Mouse (Mus musculus) bone marrow, adult 2 months (tissue): ENCODE measurements around the gene Wfikkn2. TPM values are rescaled to one million over a fixed set of nuclear protein-coding genes. Genes with fewer than 3 reads are reported as not detected.

Experiments
- H3K27ac ChIP-seq: fragments of 200-500 bp; 2 replicates; pipeline ENCODE4 v1.5.1; 2012; ENCODE audit warnings: low read depth, mild to moderate bottlenecking, control low read depth, inconsistent platforms, low read length; ENCODE audit not compliant: control insufficient read depth, poor library complexity, insufficient read depth
- H3K4me1 ChIP-seq: fragments of 200-500 bp; 2 replicates; pipeline ENCODE4 v1.6.1; 2011; ENCODE audit warnings: low read length; ENCODE audit not compliant: control insufficient read depth, insufficient read depth
- H3K4me3 ChIP-seq: fragments of 200-500 bp; replicated peaks from 2 replicates; pipeline ENCODE3; 2011; ENCODE audit warnings: mild to moderate bottlenecking, low read depth, low read length, control low read depth; ENCODE audit not compliant: control insufficient read depth
- CTCF ChIP-seq: fragments of 200-500 bp; IDR thresholded peaks from 2 replicates; pipeline ENCODE4 v1.5.1; 2011; ENCODE audit warnings: low read length, control low read depth; ENCODE audit not compliant: control insufficient read depth, insufficient read depth
- POLR2A ChIP-seq: fragments of 200-500 bp; IDR thresholded peaks from 2 replicates; pipeline ENCODE4 v1.6.1; 2011; ENCODE audit warnings: low read depth, mild to moderate bottlenecking, control low read depth, low read length, borderline replicate concordance; ENCODE audit not compliant: control insufficient read depth
- WGBS: fragments of 180-500 bp; shearing (Covaris S2); methylation state at CpG from one replicate; pipeline ENCODE4 v1.1.7; 2018; 5-methylcytosine and 5-hydroxymethylcytosine counted together
- polyA plus RNA-seq: library from polyadenylated mRNA; stranded (reverse); fragments of >200 nt; gene quantifications from 2 replicates; pipeline ENCODE4 v1.2.4, GENCODE M21; 2011; ENCODE audit warnings: low replicate concordance; ENCODE audit not compliant: missing spikeins, insufficient read depth, insufficient read length

Gene Wfikkn2
- polyA plus RNA-seq, 1 experiment = 0.42 TPM

DNA sequence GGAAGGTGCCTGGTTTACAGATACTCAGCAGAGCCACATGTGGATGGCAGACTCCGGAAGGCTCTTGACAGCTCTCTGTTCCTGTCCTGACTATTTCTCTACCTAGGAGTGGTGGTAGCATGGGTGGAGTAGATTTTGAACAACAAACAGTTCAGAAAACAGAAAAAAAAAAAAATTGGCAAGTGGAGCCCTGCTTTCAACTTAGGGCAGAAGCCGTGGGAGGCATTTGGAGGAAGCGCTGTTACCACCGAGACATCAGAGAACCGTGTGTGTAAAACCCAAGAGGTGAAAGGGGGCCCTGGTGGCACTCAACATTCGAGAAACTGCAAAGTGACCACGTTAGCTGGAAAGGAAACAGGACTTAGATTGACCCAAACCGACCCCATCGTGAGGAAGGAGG lies 7.4 kb upstream of the Wfikkn2 start:
- Histone ChIP-seq H3K4me1 (no peaks in the 10 kb centered on the region; the same call in 1 of the 2 replicates), H3K27ac (no peak overlapping the region), H3K4me3 (no peak overlapping the region)
- TF ChIP-seq POLR2A (no peak), CTCF (no peak)
- 30% methylated on average over 9 of the region's 9 CpGs for WGBS

DNA sequence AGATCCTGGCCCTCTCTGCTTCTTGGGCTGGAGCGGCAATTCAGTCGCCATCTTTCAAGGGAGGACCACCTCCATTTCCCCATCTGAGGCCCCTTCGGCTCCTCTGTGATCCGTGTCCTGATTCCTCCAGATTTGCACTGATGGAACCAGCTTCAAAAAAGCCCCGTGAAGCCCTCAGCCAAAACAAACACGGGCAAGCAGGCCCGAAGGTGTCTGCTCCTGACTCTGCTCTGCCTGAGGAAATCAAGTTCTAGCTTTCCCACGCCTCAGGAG lies 920 bp upstream of the Wfikkn2 start:
- H3K4me3 ChIP-seq = no peak overlapping the region
- H3K4me1 ChIP-seq = peaks cover 1% of the 10 kb centered on the region; the same call in 1 of the 2 replicates
- whole genome bisulfite sequencing = 84% methylated on average over 8 of the region's 8 CpGs
- TF ChIP-seq CTCF (no peak), POLR2A (no peak)
- H3K27ac ChIP-seq = no peak overlapping the region

DNA sequence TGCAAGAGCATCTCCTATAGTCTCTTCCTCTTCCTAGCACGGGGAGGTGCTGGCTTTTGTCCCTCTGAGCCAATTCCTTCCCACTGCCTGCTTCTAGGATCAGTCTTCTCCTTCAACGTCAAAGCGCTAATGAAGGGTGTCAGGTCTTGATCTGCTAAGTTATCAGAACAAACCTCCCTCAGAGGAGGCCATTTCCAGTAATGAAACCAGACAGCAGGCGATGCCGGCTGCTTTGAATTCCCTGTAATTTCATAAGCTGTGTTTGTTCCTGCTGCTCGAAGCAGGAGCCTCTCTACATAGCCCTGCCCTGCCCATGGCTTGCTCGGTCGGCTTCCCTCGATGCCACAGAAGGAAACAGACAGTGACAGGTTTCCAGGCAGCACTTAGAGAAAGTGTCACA lies 1.4 kb downstream of the Wfikkn2 start:
- 75% methylated on average over 9 of the region's 9 CpGs for WGBS
- Histone ChIP-seq H3K4me1 (peaks cover 1% of the 10 kb centered on the region; the same call in 1 of the 2 replicates), H3K27ac (no peak overlapping the region), H3K4me3 (no peak overlapping the region)
- no peak for TF ChIP-seq CTCF
- no peak for TF ChIP-seq POLR2A

DNA sequence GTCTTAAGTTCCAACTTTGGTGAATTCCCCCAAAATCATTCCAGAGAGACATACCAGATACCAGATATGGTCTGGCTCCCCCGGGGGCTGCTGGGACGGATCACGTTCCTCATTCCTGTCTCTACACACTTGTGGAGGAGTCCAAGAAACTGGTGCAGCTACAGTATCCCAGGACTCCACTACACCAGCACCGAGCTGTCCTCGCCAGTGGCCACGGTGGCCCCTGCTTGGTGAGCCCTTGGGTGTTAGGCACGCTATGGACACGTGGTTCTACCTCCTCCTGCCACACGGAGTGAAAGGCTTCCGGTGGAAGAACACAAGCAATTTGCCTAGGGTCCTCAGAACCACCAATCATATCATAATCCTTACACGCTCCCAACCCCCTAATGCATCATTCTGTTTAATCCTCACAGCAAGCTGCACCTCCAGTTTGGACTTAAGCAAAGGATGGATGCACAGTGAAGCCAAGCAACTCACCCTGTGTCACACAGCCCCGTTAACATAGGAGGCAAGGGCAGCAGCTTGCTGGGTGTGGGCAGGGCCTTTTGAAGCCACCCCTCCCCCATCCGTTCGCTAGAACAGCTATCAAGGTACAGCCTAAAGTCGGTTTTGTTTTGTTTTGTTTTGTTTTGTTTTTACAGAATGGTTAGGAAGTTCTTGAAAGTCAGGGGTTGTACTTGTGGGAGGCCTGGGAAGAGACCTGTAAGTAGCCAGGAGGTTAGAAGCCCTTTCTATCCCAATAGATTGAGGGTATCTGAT lies 2.2 kb downstream of the Wfikkn2 start:
- TF ChIP-seq POLR2A = no peak
- no peak for TF ChIP-seq CTCF
- H3K4me3 ChIP-seq = no peak overlapping the region
- H3K27ac ChIP-seq = no peak overlapping the region
- WGBS = 43% methylated on average over 15 of the region's 15 CpGs
- peaks cover 1% of the 10 kb centered on the region; the same call in 1 of the 2 replicates for H3K4me1 ChIP-seq

DNA sequence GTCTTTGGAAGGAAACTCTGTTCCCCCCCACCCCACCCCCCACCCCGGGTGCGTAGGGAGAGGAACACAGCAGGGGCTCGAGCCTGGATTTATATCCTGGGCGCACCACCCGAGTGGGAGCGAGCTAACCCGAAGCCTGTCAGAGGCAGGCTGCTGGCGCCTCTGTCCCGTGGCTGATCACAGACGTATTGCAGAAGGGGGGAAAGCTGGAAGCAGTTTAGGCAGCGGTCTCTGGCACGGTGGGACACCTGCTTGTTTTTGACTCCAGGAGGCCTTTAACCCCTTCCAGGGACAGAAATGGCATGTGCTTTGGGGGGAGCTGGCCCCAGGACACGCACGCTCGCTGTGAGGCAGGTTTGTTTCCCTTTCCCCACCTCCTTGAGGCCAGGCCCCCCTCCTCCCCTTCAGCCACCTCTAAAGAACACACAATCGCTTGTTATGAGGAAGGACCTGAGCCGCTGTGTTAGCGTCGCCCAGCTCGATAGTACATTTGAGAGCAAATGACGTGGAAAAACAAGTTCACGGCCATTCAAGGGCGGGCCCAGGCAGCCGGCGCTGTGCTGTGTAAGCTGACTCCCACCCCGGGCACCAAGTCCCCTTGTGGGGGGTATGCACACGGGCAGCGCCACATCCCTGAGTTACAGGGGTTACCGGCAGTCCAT lies 2.9 kb downstream of the Wfikkn2 start:
- Histone ChIP-seq H3K27ac (no peak overlapping the region), H3K4me3 (peak overlapping the region; percentile 14), H3K4me1 (peaks cover 1% of the 10 kb centered on the region; the same call in 1 of the 2 replicates)
- WGBS = 8% methylated on average over 29 of the region's 29 CpGs
- no peak for TF ChIP-seq POLR2A
- TF ChIP-seq CTCF = no peak

DNA sequence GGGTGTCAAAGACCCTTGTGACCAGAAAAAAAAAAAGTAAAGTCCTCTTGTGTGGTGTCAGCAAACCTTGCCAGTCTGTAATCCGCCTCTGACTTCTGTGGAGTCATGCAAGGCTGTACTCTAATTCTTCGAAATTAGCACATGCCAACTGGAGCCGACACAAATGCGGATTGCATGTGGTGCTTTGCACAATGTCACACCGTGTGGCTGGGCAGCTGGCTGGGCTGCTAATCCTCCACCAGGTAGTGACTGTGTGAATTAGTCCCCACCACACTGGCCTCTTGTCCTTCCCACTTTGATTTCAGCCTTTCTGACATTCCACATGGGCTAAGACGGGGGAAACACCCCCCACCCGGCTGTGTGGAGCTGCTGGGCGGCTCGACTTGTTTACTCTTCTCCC lies 6.1 kb downstream of the Wfikkn2 start:
- Histone ChIP-seq H3K27ac (no peak overlapping the region), H3K4me1 (peaks cover 1% of the 10 kb centered on the region; the same call in 1 of the 2 replicates), H3K4me3 (no peak overlapping the region)
- 70% methylated on average over 9 of the region's 9 CpGs for WGBS
- TF ChIP-seq CTCF (no peak), POLR2A (no peak)

DNA sequence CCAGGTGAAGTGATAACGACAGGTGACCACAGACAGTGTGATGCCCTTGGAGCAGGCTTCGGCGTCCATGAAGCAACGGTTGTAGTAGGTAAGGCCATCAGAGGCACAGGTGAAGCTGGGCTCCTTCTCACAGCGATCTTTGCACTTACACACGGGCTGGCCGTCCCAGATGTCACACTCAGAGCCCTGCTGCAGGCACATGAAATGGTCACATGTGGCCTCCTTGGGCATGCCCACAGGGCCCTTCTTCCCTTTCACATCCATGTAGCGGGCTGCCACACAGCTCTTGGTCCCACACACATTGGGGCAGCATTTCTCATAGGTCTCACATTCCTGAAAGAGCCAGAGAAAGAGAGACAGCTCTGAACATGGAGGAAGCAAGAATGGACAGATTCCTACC lies 7.0 kb downstream of the Wfikkn2 start:
- no peak overlapping the region for H3K27ac ChIP-seq
- H3K4me3 ChIP-seq = no peak overlapping the region
- H3K4me1 ChIP-seq = peaks cover 1% of the 10 kb centered on the region; the same call in 1 of the 2 replicates
- TF ChIP-seq POLR2A = no peak
- TF ChIP-seq CTCF = no peak
- 89% methylated on average over 8 of the region's 8 CpGs for WGBS

DNA sequence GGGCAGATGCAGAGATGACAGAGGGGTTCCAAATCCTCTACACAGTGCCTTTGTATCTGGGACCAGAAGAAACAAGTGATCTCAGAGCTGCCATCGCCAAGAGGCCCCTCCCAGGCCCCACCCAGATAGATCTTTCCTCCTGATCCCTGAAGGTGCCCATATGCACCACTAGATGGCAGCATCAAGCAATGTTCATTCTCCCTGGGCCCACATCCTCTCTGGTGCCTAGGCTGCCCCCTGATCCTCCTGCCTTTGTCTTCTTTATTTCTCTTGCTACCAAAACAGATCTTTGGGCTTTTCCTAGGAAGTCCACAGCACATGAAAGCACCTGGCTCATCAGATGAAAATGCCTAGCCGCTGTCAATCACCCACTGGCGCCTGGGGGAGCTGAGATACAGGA lies 9.7 kb downstream of the Wfikkn2 start:
- 38% methylated on average over 3 of the region's 3 CpGs for WGBS

DNA sequence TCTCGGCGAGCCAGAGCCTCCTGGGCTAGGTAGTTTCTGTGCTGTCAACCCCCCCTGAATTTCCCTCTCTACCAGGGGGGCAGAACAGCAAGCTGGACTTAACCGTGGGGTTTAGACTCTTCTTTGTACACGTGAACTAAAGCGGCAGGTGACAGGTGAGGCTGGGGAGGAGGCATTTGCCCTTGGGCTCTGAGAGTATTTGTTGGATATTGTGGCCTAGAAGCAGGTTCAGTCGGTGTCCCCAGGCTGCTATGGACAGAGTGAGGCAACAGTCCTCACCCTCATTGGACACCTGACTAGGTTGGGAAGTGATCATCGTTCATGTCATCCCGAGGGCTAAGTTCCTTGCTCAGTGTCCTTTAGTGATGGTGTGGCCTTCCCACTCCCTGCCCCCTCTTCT lies 10.9 kb downstream of the Wfikkn2 start:
- TF ChIP-seq POLR2A (no peak), CTCF (no peak)
- Histone ChIP-seq H3K4me3 (no peak overlapping the region), H3K4me1 (no peaks in the 10 kb centered on the region), H3K27ac (no peak overlapping the region)
- 88% methylated on average over 8 of the region's 8 CpGs for WGBS

More for the DNA sequence above, 9.7 kb downstream of the Wfikkn2 start:
- TF ChIP-seq POLR2A (no peak), CTCF (peak; percentile 93)
- no peak overlapping the region for H3K27ac ChIP-seq
- no peak overlapping the region for H3K4me3 ChIP-seq
- no peaks in the 10 kb centered on the region for H3K4me1 ChIP-seq
